Mouse (Mus musculus) liver, adult 2 months (tissue): ENCODE data around the gene Sgms2. TPM values are rescaled to one million over a fixed set of nuclear protein-coding genes. Genes with fewer than 3 reads are reported as not detected.

ENCODE experiments used
- DNase-seq: peaks from one replicate; pipeline ENCODE4 v3.0.0-alpha.2; 2011; ENCODE audit warnings: low read depth, low spot score; ENCODE audit errors: extremely low read depth
- H3K27ac ChIP-seq: fragments of 200-500 bp; replicated peaks from 2 replicates; pipeline ENCODE4 v1.5.1; 2012; ENCODE audit warnings: low read depth, mild to moderate bottlenecking, control low read depth, inconsistent platforms, low read length; ENCODE audit not compliant: insufficient read depth
- H3K27me3 ChIP-seq: fragments of 200-500 bp; 2 replicates; pipeline ENCODE4 v1.6.1; 2012; ENCODE audit warnings: mild to moderate bottlenecking, moderate library complexity, low read length, inconsistent platforms; ENCODE audit not compliant: control insufficient read depth, insufficient read depth
- H3K36me3 ChIP-seq: fragments of 200-500 bp; 2 replicates; pipeline ENCODE4 v1.6.1; 2012; ENCODE audit warnings: low read length, inconsistent platforms; ENCODE audit not compliant: control insufficient read depth, insufficient read depth
- H3K4me1 ChIP-seq: fragments of 200-500 bp; 2 replicates; pipeline ENCODE4 v1.6.1; 2011; ENCODE audit warnings: low read length; ENCODE audit not compliant: control insufficient read depth, insufficient read depth
- H3K4me3 ChIP-seq: fragments of 200-500 bp; 2 replicates; pipeline ENCODE4 v1.5.1; 2011; ENCODE audit warnings: low read depth, mild to moderate bottlenecking, control low read depth, low read length, moderate library complexity; ENCODE audit not compliant: insufficient read depth
- H3K79me2 ChIP-seq: fragments of 200-500 bp; 2 replicates; pipeline ENCODE4 v1.6.1; 2012; ENCODE audit warnings: inconsistent platforms, mild to moderate bottlenecking, low read length, moderate library complexity; ENCODE audit not compliant: control insufficient read depth, insufficient read depth
- H3K9ac ChIP-seq: fragments of 200-500 bp; 2 replicates; pipeline ENCODE4 v1.6.1; 2012; ENCODE audit warnings: low read depth, mild to moderate bottlenecking, control low read depth, inconsistent platforms, low read length
- CTCF ChIP-seq: fragments of 200-500 bp; IDR thresholded peaks from 2 replicates; pipeline ENCODE4 v1.5.1; 2011; ENCODE audit warnings: low read depth, low read length, control low read depth
- POLR2A ChIP-seq: fragments of 200-500 bp; IDR thresholded peaks from 2 replicates; pipeline ENCODE4 v1.6.1; 2011; ENCODE audit warnings: low read length, control low read depth; ENCODE audit not compliant: insufficient read depth; ENCODE audit errors: extremely low read depth
- WGBS: fragments of 180-500 bp; shearing (Covaris S2); methylation state at CpG from one replicate; pipeline ENCODE4 v1.1.7; 2018; 5-methylcytosine and 5-hydroxymethylcytosine counted together
- polyA plus RNA-seq: library from polyadenylated mRNA; depleted of rRNA; stranded (reverse); fragments of >200 nt; gene quantifications from 2 replicates; pipeline ENCODE4 v1.2.3, GENCODE M21; 2012
- total RNA-seq: library from RNA; depleted of rRNA; stranded (reverse); fragments of >200 nt; gene quantifications from 2 replicates; pipeline ENCODE4 v1.2.3, GENCODE M21; 2014

Gene Sgms2
- total and polyA plus RNA-seq, 2 experiments, result 11.8 to 35.8 TPM

- H3K79me2 ChIP-seq, result peaks cover 30% of the 10 kb centered on the region
- H3K9ac ChIP-seq, result no peak overlapping the region
- WGBS, result 74% methylated on average over 1 of the region's 1 CpGs
- DNase-seq, result no peak
- H3K4me1 ChIP-seq, result peaks cover 10% of the 10 kb centered on the region
- H3K27me3 ChIP-seq, result no peaks in the 10 kb centered on the region
- no peak overlapping the region for H3K4me3 ChIP-seq
- no peaks in the 10 kb centered on the region for H3K36me3 ChIP-seq
- TF ChIP-seq POLR2A, result no peak
- TF ChIP-seq CTCF, result no peak
- no peak overlapping the region for H3K27ac ChIP-seq
Observed at GRCm38 (mm10) chr3:131473496-131473895, 17.7 kb downstream of the Sgms2 start.

- H3K27ac ChIP-seq, result no peak overlapping the region
- TF ChIP-seq POLR2A (no peak), CTCF (no peak)
- H3K36me3 ChIP-seq, result no peaks in the 10 kb centered on the region
- H3K4me1 ChIP-seq, result peaks cover 9% of the 10 kb centered on the region
- no peak overlapping the region for H3K4me3 ChIP-seq
- no peak for DNase-seq
- peaks cover 28% of the 10 kb centered on the region; the same call in 1 of the 2 replicates for H3K79me2 ChIP-seq
- H3K27me3 ChIP-seq, result no peaks in the 10 kb centered on the region
- 77% methylated on average over 6 of the region's 6 CpGs for WGBS
- no peak overlapping the region for H3K9ac ChIP-seq
Observed at GRCm38 (mm10) chr3:131471836-131472235, 19.4 kb downstream of the Sgms2 start.

GRCm38 (mm10) chr3:131471435-131471834 lies 19.8 kb downstream of the Sgms2 start:
- peaks cover 9% of the 10 kb centered on the region for H3K4me1 ChIP-seq
- no peak overlapping the region for H3K4me3 ChIP-seq
- H3K27me3 ChIP-seq, result no peaks in the 10 kb centered on the region
- peaks cover 27% of the 10 kb centered on the region; the same call in 1 of the 2 replicates for H3K79me2 ChIP-seq
- no peak overlapping the region for H3K27ac ChIP-seq
- H3K36me3 ChIP-seq, result no peaks in the 10 kb centered on the region
- no peak overlapping the region for H3K9ac ChIP-seq
- WGBS, result 92% methylated on average over 11 of the region's 11 CpGs
- TF ChIP-seq POLR2A, result no peak
- TF ChIP-seq CTCF, result no peak
- no peak for DNase-seq

- no peak for DNase-seq
- Histone ChIP-seq H3K4me3 (no peak overlapping the region), H3K36me3 (no peaks in the 10 kb centered on the region), H3K79me2 (peaks cover 22% of the 10 kb centered on the region; the same call in 1 of the 2 replicates), H3K27me3 (no peaks in the 10 kb centered on the region), H3K27ac (no peak overlapping the region), H3K4me1 (peaks cover 9% of the 10 kb centered on the region), H3K9ac (no peak overlapping the region)
- no peak for TF ChIP-seq POLR2A
- no peak for TF ChIP-seq CTCF
- WGBS, result 51% methylated on average over 9 of the region's 9 CpGs
Observed at GRCm38 (mm10) chr3:131470837-131471236, 20.4 kb downstream of the Sgms2 start.

GRCm38 (mm10) chr3:131469636-131470035 lies 21.6 kb downstream of the Sgms2 start:
- H3K79me2 ChIP-seq, result peaks cover 22% of the 10 kb centered on the region; the same call in 1 of the 2 replicates
- H3K36me3 ChIP-seq, result no peaks in the 10 kb centered on the region
- H3K4me3 ChIP-seq, result no peak overlapping the region
- H3K27me3 ChIP-seq, result no peaks in the 10 kb centered on the region
- H3K4me1 ChIP-seq, result peaks cover 9% of the 10 kb centered on the region
- WGBS, result 62% methylated on average over 3 of the region's 3 CpGs
- no peak for TF ChIP-seq CTCF
- TF ChIP-seq POLR2A, result no peak
- H3K27ac ChIP-seq, result no peak overlapping the region
- DNase-seq, result no peak
- H3K9ac ChIP-seq, result no peak overlapping the region

- Histone ChIP-seq H3K27ac (no peak overlapping the region), H3K4me1 (peaks cover 4% of the 10 kb centered on the region; the same call in 1 of the 2 replicates), H3K27me3 (no peaks in the 10 kb centered on the region), H3K9ac (no peak overlapping the region), H3K79me2 (peaks cover 16% of the 10 kb centered on the region; the same call in 1 of the 2 replicates), H3K4me3 (no peak overlapping the region), H3K36me3 (no peaks in the 10 kb centered on the region)
- whole genome bisulfite sequencing, result 84% methylated on average over 6 of the region's 6 CpGs
- no peak for TF ChIP-seq CTCF
- no peak for TF ChIP-seq POLR2A
- no peak for DNase-seq
Observed at GRCm38 (mm10) chr3:131466371-131466770, 24.8 kb downstream of the Sgms2 start.
